Mouse (Mus musculus) kidney, embryonic 14.5 days (tissue): ENCODE results near the gene Zbtb16. TPM values are rescaled to one million over a fixed set of nuclear protein-coding genes. Genes with fewer than 3 reads are reported as not detected.

ENCODE experiments used
- ATAC-seq: fragments of 200-750 bp; cut with Nextera tagmentation; 2 replicates; pipeline ENCODE4 v1.8.0; 2017; ENCODE audit warnings: moderate number of reproducible peaks, mild to moderate bottlenecking, moderate TSS enrichment, moderate library complexity; ENCODE audit not compliant: low FRiP score, low TSS enrichment
- H3K27ac ChIP-seq: fragments of 300-500 bp; sonication (generic); 2 replicates; pipeline ENCODE4 v1.5.1; 2014; ENCODE audit warnings: low read depth, mild to moderate bottlenecking, low read length, moderate library complexity, mixed read lengths
- H3K27me3 ChIP-seq: fragments of 300-500 bp; sonication (generic); 2 replicates; pipeline ENCODE4 v1.6.1; 2014; ENCODE audit warnings: mild to moderate bottlenecking, low read length; ENCODE audit not compliant: control insufficient read depth, insufficient read depth
- H3K36me3 ChIP-seq: fragments of 300-500 bp; sonication (generic); 2 replicates; pipeline ENCODE4 v1.6.1; 2014; ENCODE audit warnings: low read length, mixed read lengths; ENCODE audit not compliant: control insufficient read depth, insufficient read depth
- H3K4me1 ChIP-seq: fragments of 300-500 bp; sonication (generic); 2 replicates; pipeline ENCODE4 v1.6.1; 2014; ENCODE audit warnings: low read length, mixed read lengths; ENCODE audit not compliant: control insufficient read depth, insufficient read depth
- H3K4me2 ChIP-seq: fragments of 300-500 bp; sonication (generic); replicated peaks from 2 replicates; pipeline ENCODE4 v1.6.1; 2014; ENCODE audit warnings: low read depth, mild to moderate bottlenecking, low read length
- H3K4me3 ChIP-seq: fragments of 300-500 bp; sonication (generic); 2 replicates; pipeline ENCODE4 v1.5.1; 2014; ENCODE audit warnings: mild to moderate bottlenecking, low read length
- H3K9ac ChIP-seq: fragments of 300-500 bp; sonication (generic); 2 replicates; pipeline ENCODE4 v1.6.1; 2014; ENCODE audit warnings: low read depth, mild to moderate bottlenecking, low read length, moderate library complexity
- H3K9me3 ChIP-seq: fragments of 300-500 bp; sonication (generic); 2 replicates; pipeline ENCODE4 v1.6.1; 2016; ENCODE audit warnings: low read length; ENCODE audit not compliant: control insufficient read depth
- WGBS: fragments of 180-500 bp; shearing (Covaris S2); extraction: QIAGEN DNeasy Blood & Tissue Kit; methylation state at CpG from one replicate; pipeline ENCODE4 v1.1.7; 2014; 5-methylcytosine and 5-hydroxymethylcytosine counted together
- polyA plus RNA-seq: library from polyadenylated mRNA; unstranded; fragments of >200 nt; fragmentation: Nextera tagmentation; extraction: Ambion mirVana; gene quantifications from 2 replicates; pipeline ENCODE4 v1.2.1, GENCODE M21; 2014

The Zbtb16 gene
- polyA plus RNA-seq, 1 experiment from 2014 or later = 0.49 TPM

- no peak for ATAC-seq
- Histone ChIP-seq H3K9ac (no peak overlapping the region), H3K36me3 (no peaks in the 10 kb centered on the region), H3K27me3 (peaks cover 47% of the 10 kb centered on the region), H3K9me3 (no peaks in the 10 kb centered on the region), H3K27ac (no peak overlapping the region), H3K4me3 (no peak overlapping the region), H3K4me2 (no peak overlapping the region), H3K4me1 (peaks cover 9% of the 10 kb centered on the region)
- WGBS = 82% methylated on average over 23 of the region's 23 CpGs
Measured at GRCm38 (mm10) chr9:48831560-48832460, 4.2 kb downstream of the Zbtb16 start.

GRCm38 (mm10) chr9:48828839-48829238 lies 7.2 kb downstream of the Zbtb16 start:
- H3K27me3 ChIP-seq = peaks cover 26% of the 10 kb centered on the region

GRCm38 (mm10) chr9:48826377-48826889 lies 9.6 kb downstream of the Zbtb16 start:
- Histone ChIP-seq H3K4me1 (peaks cover 9% of the 10 kb centered on the region; the same call in 1 of the 2 replicates), H3K4me3 (no peak overlapping the region), H3K4me2 (no peak overlapping the region), H3K27me3 (peaks cover 3% of the 10 kb centered on the region; the same call in 1 of the 2 replicates), H3K36me3 (no peaks in the 10 kb centered on the region), H3K9me3 (no peaks in the 10 kb centered on the region), H3K9ac (no peak overlapping the region), H3K27ac (no peak overlapping the region)
- WGBS = 86% methylated on average over 7 of the region's 7 CpGs
- no peak for ATAC-seq

More at GRCm38 (mm10) chr9:48828839-48829238, 7.2 kb downstream of the Zbtb16 start:
- Histone ChIP-seq H3K27ac (no peak overlapping the region), H3K4me1 (no peaks in the 10 kb centered on the region), H3K4me3 (no peak overlapping the region), H3K4me2 (no peak overlapping the region), H3K9ac (no peak overlapping the region), H3K9me3 (no peaks in the 10 kb centered on the region), H3K36me3 (no peaks in the 10 kb centered on the region)
- WGBS = 84% methylated on average over 7 of the region's 7 CpGs
- no peak for ATAC-seq

DNA sequence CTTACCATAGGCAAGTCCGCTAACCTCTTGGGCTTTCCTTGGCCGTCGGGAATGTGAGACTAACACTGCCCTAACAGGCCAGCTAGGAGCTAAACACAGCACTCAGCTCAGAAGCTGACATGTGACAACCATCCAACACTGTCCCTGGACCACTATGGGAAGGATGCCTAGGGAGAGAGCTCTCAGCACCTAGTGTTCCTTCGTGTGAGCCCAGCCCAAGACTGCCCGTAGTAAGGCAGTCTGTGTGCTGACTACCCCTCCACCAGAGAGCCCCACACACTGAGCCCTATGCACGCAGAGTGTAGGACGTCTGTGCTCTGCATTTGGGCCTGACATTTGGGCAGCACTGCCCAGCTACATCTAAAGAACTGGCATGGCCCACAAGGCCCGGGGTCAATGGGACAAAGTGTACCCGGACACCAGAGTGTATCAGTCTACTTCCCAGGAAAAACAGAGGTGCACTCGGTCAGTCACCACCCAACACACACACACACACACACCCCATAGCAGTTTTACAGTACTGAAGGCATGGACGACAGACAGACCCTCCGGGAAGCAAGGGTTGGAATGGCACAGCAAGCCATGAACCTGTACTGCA lies 11.4 kb downstream of the Zbtb16 start:
- Histone ChIP-seq H3K4me2 (no peak overlapping the region), H3K27ac (no peak overlapping the region), H3K36me3 (no peaks in the 10 kb centered on the region), H3K9me3 (no peaks in the 10 kb centered on the region), H3K9ac (no peak overlapping the region), H3K4me3 (no peak overlapping the region), H3K27me3 (peaks cover 3% of the 10 kb centered on the region; the same call in 1 of the 2 replicates), H3K4me1 (peaks cover 9% of the 10 kb centered on the region; the same call in 1 of the 2 replicates)
- no peak for ATAC-seq
- WGBS = 80% methylated on average over 12 of the region's 12 CpGs

DNA sequence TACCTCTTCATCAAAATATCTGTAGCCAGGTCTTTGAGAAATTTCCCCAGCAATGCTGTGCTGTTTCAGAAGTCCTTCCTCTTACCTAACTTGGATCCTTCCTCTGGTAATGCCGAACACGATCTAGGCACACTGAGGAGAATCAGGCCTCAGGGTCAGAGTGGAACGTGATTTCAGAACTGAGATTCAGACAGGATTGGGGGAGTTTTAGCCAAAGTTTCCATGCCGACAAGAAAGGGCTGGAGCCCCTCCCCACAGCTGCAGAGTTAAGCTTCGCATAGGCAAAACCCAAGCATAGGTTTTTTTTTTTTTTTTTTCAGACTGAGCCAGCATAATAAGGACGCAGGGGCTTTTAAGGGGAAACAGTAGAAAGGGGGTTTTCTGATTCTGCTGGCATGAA lies 12.2 kb downstream of the Zbtb16 start:
- no peak for ATAC-seq
- Histone ChIP-seq H3K4me1 (peaks cover 9% of the 10 kb centered on the region; the same call in 1 of the 2 replicates), H3K27me3 (peaks cover 3% of the 10 kb centered on the region; the same call in 1 of the 2 replicates), H3K36me3 (no peaks in the 10 kb centered on the region), H3K9ac (no peak overlapping the region), H3K4me2 (no peak overlapping the region), H3K4me3 (no peak overlapping the region), H3K9me3 (no peaks in the 10 kb centered on the region), H3K27ac (no peak overlapping the region)
- 50% methylated on average over 6 of the region's 6 CpGs for WGBS

DNA sequence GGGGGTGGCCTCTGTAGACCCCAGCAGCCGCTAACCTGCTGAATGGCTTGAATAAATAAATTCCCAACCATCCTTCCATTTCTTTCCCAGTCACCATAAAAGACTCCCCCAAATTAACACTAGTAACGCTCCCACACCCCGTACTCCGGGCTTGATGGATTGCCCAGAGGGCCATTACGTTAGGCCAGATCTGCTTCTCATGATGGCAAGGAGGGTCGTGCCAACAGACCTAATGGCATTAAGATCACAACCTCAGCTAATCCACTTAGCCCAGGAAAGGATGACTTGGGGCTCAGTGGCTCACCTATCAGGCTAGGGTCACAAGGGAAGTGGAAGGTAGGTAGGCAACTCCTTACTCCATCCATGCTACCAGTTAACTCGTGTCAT lies 12.7 kb downstream of the Zbtb16 start:
- H3K4me1 ChIP-seq = peaks cover 9% of the 10 kb centered on the region; the same call in 1 of the 2 replicates
- ATAC-seq = no peak
- H3K27ac ChIP-seq = no peak overlapping the region
- peaks cover 3% of the 10 kb centered on the region; the same call in 1 of the 2 replicates for H3K27me3 ChIP-seq
- no peak overlapping the region for H3K4me2 ChIP-seq
- no peak overlapping the region for H3K4me3 ChIP-seq
- no peak overlapping the region for H3K9ac ChIP-seq
- H3K36me3 ChIP-seq = no peaks in the 10 kb centered on the region
- WGBS = 16% methylated on average over 7 of the region's 7 CpGs
- no peaks in the 10 kb centered on the region for H3K9me3 ChIP-seq

GRCm38 (mm10) chr9:48822586-48823318 lies 13.3 kb downstream of the Zbtb16 start:
- no peak overlapping the region; the same call in 1 of the 2 replicates for H3K4me2 ChIP-seq
- WGBS = 17% methylated on average over 18 of the region's 18 CpGs
- ATAC-seq = no peak
- no peak overlapping the region for H3K4me3 ChIP-seq
- H3K9me3 ChIP-seq = no peaks in the 10 kb centered on the region
- H3K9ac ChIP-seq = no peak overlapping the region
- H3K4me1 ChIP-seq = peaks cover 9% of the 10 kb centered on the region; the same call in 1 of the 2 replicates
- peaks cover 3% of the 10 kb centered on the region; the same call in 1 of the 2 replicates for H3K27me3 ChIP-seq
- H3K36me3 ChIP-seq = no peaks in the 10 kb centered on the region
- no peak overlapping the region for H3K27ac ChIP-seq

DNA sequence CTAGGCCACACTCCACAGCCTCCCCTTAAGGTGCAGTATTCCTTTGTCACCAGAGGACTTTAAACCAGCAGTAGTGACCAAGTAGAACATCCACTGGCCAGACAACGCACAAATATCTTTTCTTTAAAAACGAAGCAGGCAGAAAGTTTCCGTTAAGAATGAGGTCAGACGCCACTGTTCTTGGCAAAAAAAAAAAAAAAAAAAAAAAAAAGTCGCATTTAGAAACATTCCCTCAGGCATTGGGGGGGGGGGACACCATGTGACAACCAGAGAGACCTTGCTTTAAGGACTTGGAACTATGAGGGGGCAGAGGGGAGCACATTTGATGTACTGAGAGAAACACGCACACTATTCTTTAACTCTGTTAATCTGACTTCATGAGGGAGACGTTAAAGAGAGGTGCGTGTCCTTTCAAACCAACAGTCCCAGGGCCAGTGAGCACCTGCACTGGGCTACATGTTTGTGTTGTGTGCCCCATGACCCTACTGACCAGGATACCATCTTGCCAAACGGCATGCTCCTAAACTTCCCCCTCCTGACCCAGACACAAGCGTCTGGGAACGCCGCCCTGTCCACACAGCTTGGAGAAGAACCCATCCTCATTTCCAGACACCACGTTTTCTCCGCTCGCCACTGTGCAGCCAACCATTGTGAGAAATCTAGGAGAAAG lies 14.0 kb downstream of the Zbtb16 start:
- Histone ChIP-seq H3K27ac (no peak overlapping the region), H3K9me3 (no peaks in the 10 kb centered on the region), H3K27me3 (no peaks in the 10 kb centered on the region), H3K4me3 (no peak overlapping the region), H3K36me3 (no peaks in the 10 kb centered on the region), H3K4me2 (no peak overlapping the region), H3K9ac (no peak overlapping the region), H3K4me1 (peaks cover 9% of the 10 kb centered on the region; the same call in 1 of the 2 replicates)
- 67% methylated on average over 14 of the region's 15 CpGs for WGBS
- ATAC-seq = no peak
